Mouse (Mus musculus) stomach, embryonic 14.5 days (tissue): ENCODE data around the gene Txnrd2. TPM values are rescaled to one million over a fixed set of nuclear protein-coding genes. Genes with fewer than 3 reads are reported as not detected.

Experiments used
- ATAC-seq: fragments of 200-750 bp; cut with Nextera tagmentation; 2 replicates; pipeline ENCODE4 v1.8.0; 2017; ENCODE audit warnings: low read depth, moderate TSS enrichment; ENCODE audit not compliant: insufficient number of reproducible peaks, insufficient read depth, low FRiP score
- H3K27ac ChIP-seq: fragments of 300-500 bp; sonication (generic); 2 replicates; pipeline ENCODE4 v1.5.1; 2014; ENCODE audit warnings: mild to moderate bottlenecking, low read length, moderate library complexity, mixed read lengths
- H3K27me3 ChIP-seq: fragments of 300-500 bp; sonication (generic); 2 replicates; pipeline ENCODE4 v1.6.1; 2014; ENCODE audit warnings: low read length, control low read depth, mixed read lengths; ENCODE audit not compliant: control insufficient read depth, insufficient read depth
- H3K36me3 ChIP-seq: fragments of 300-500 bp; sonication (generic); 2 replicates; pipeline ENCODE4 v1.6.1; 2014; ENCODE audit warnings: mild to moderate bottlenecking, control low read depth, low read length, moderate library complexity, mixed read lengths; ENCODE audit not compliant: control insufficient read depth, insufficient read depth
- H3K4me1 ChIP-seq: fragments of 300-500 bp; sonication (generic); 2 replicates; pipeline ENCODE4 v1.6.1; 2014; ENCODE audit warnings: low read length, control low read depth, mixed read lengths; ENCODE audit not compliant: control insufficient read depth, insufficient read depth
- H3K4me2 ChIP-seq: fragments of 300-500 bp; sonication (generic); replicated peaks from 2 replicates; pipeline ENCODE4 v1.6.1; 2014; ENCODE audit warnings: low read depth, low read length, control low read depth
- H3K4me3 ChIP-seq: fragments of 300-500 bp; sonication (generic); 2 replicates; pipeline ENCODE4 v1.5.1; 2014; ENCODE audit warnings: low read depth, low read length, control low read depth
- H3K9ac ChIP-seq: fragments of 300-500 bp; sonication (generic); replicated peaks from 2 replicates; pipeline ENCODE4 v1.6.1; 2014; ENCODE audit warnings: low read depth, mild to moderate bottlenecking, control low read depth, low read length, moderate library complexity, mixed read lengths
- H3K9me3 ChIP-seq: fragments of 300-500 bp; sonication (generic); 2 replicates; pipeline ENCODE4 v1.6.1; 2016; ENCODE audit warnings: low read depth, low read length, control low read depth; ENCODE audit not compliant: control insufficient read depth
- WGBS: fragments of 180-500 bp; shearing (Covaris S2); extraction: QIAGEN DNeasy Blood & Tissue Kit; methylation state at CpG from one replicate; pipeline ENCODE4 v1.1.7; 2014; 5-methylcytosine and 5-hydroxymethylcytosine counted together
- polyA plus RNA-seq: library from polyadenylated mRNA; unstranded; fragments of >200 nt; fragmentation: Nextera tagmentation; extraction: Ambion mirVana; gene quantifications from 2 replicates; pipeline ENCODE4 v1.2.1, GENCODE M21; 2014

Gene Txnrd2
- polyA plus RNA-seq, 1 experiment from 2014 or later: 18.8 TPM

- H3K36me3 ChIP-seq: peaks cover 4% of the 10 kb centered on the region; the same call in 1 of the 2 replicates
- H3K4me3 ChIP-seq: no peak overlapping the region
- no peak overlapping the region for H3K4me2 ChIP-seq
- no peak overlapping the region for H3K9ac ChIP-seq
- ATAC-seq: no peak
- no peaks in the 10 kb centered on the region for H3K9me3 ChIP-seq
- H3K27me3 ChIP-seq: no peaks in the 10 kb centered on the region
- whole genome bisulfite sequencing: 82% methylated on average over 6 of the region's 6 CpGs
- no peak overlapping the region for H3K27ac ChIP-seq
- H3K4me1 ChIP-seq: no peaks in the 10 kb centered on the region
Measured at GRCm38 (mm10) chr16:18471976-18472375, 45.8 kb downstream of the Txnrd2 start.

DNA sequence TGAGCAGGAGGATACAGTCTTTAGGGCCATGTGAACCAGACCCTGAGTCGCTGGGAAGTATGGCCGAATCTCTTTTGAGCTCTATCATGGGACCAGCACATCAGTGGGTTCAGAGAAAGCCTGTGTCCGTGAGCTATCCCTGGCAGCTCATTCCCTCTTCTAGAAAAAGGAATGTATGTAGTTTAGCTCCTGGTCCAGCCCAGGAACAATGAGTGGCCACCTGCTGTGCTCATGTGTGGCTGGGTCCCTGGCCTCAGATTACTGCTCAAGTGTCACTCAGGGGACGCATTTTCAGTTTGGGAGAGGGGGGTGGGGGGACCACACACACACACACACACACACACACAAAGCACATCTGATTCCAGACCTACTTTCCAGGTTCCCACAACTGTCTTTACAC lies 46.2 kb downstream of the Txnrd2 start:
- no peak for ATAC-seq
- Histone ChIP-seq H3K27me3 (no peaks in the 10 kb centered on the region), H3K9ac (no peak overlapping the region), H3K4me1 (no peaks in the 10 kb centered on the region), H3K36me3 (peaks cover 4% of the 10 kb centered on the region; the same call in 1 of the 2 replicates), H3K27ac (no peak overlapping the region), H3K4me2 (no peak overlapping the region), H3K9me3 (no peaks in the 10 kb centered on the region), H3K4me3 (no peak overlapping the region)
- 81% methylated on average over 4 of the region's 4 CpGs for WGBS

DNA sequence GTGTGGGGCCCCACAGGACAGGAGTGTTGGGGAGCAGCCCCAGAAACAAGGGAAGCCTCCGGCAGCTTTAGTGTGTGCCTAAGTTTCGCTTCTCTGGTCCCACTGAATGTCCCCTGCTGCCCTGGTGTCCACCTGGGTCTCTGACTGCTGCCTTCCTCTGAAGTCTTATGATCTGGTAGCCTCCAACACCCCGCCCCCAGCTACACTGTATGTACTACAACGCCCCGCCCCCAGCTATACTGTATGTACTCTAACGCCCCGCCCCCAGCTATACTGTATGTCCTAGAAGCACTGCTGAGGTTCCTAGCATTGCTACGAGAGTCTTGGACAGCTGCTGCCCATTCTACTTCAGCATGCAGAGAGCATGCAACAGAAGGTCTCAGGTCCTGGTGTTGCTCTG lies 46.8 kb downstream of the Txnrd2 start:
- no peak for ATAC-seq
- 85% methylated on average over 8 of the region's 8 CpGs for WGBS
- H3K36me3 ChIP-seq: peaks cover 4% of the 10 kb centered on the region; the same call in 1 of the 2 replicates

DNA sequence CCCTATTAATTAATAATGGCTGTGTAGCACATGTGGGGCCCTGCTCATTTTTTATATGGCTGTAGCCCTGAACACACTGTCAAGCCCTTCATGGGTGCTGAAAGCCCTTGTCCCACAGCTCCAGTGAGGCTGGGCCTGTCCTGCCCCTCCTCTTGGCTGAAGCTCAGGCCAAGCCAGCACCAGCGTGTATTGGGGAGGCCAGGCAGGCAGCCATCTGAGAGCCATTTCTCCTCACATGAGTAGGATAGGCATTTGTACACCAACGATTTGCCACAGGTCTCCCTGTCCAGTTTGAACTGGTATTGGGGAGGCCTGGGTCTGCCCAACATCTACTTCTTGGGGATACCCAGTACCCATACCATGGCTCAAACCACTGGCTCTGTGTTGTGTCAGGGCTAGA lies 47.8 kb downstream of the Txnrd2 start:
- Histone ChIP-seq H3K9ac (no peak overlapping the region), H3K27ac (no peak overlapping the region), H3K36me3 (peaks cover 4% of the 10 kb centered on the region; the same call in 1 of the 2 replicates), H3K4me1 (no peaks in the 10 kb centered on the region), H3K4me2 (no peak overlapping the region), H3K27me3 (no peaks in the 10 kb centered on the region), H3K4me3 (no peak overlapping the region), H3K9me3 (no peaks in the 10 kb centered on the region)
- WGBS: 92% methylated on average over 2 of the region's 2 CpGs
- no peak for ATAC-seq

More for the DNA sequence above, 46.8 kb downstream of the Txnrd2 start:
- Histone ChIP-seq H3K27me3 (no peaks in the 10 kb centered on the region), H3K4me1 (no peaks in the 10 kb centered on the region), H3K4me3 (no peak overlapping the region), H3K9ac (no peak overlapping the region), H3K27ac (no peak overlapping the region), H3K9me3 (no peaks in the 10 kb centered on the region), H3K4me2 (no peak overlapping the region)

- no peaks in the 10 kb centered on the region for H3K9me3 ChIP-seq
- 66% methylated on average over 6 of the region's 6 CpGs for WGBS
- no peak for ATAC-seq
- no peak overlapping the region for H3K4me3 ChIP-seq
- H3K4me1 ChIP-seq: no peaks in the 10 kb centered on the region
- no peaks in the 10 kb centered on the region; the same call in 1 of the 2 replicates for H3K36me3 ChIP-seq
- H3K4me2 ChIP-seq: no peak overlapping the region
- H3K9ac ChIP-seq: no peak overlapping the region
- H3K27me3 ChIP-seq: no peaks in the 10 kb centered on the region
- H3K27ac ChIP-seq: no peak overlapping the region
Measured at GRCm38 (mm10) chr16:18477996-18478395, 51.8 kb downstream of the Txnrd2 start.

DNA sequence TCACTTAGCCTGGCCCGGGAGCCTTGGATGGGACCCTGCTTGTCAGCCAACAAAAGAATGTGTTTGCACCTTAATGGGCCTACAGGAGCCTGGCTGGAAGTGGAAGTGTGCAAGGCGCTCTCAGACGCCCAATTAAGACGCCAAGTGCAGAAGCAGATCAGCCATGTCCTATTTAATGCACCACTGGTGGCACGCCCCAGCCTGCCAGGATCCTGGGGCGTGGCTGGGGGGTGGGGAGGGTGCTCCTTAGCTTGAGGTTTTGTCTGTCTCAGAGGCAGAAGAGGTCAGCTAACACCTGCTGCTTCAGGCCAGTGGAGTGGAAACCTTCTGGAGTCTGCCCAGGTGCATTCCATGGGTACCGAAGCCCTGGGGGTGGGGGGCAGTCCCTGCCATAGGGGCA lies 53.5 kb downstream of the Txnrd2 start:
- H3K27me3 ChIP-seq: no peaks in the 10 kb centered on the region
- 40% methylated on average over 7 of the region's 7 CpGs for WGBS
- no peak overlapping the region for H3K4me2 ChIP-seq
- no peaks in the 10 kb centered on the region for H3K9me3 ChIP-seq
- H3K9ac ChIP-seq: no peak overlapping the region
- ATAC-seq: no peak
- no peaks in the 10 kb centered on the region; the same call in 1 of the 2 replicates for H3K36me3 ChIP-seq
- H3K4me3 ChIP-seq: no peak overlapping the region
- H3K4me1 ChIP-seq: no peaks in the 10 kb centered on the region
- H3K27ac ChIP-seq: no peak overlapping the region

DNA sequence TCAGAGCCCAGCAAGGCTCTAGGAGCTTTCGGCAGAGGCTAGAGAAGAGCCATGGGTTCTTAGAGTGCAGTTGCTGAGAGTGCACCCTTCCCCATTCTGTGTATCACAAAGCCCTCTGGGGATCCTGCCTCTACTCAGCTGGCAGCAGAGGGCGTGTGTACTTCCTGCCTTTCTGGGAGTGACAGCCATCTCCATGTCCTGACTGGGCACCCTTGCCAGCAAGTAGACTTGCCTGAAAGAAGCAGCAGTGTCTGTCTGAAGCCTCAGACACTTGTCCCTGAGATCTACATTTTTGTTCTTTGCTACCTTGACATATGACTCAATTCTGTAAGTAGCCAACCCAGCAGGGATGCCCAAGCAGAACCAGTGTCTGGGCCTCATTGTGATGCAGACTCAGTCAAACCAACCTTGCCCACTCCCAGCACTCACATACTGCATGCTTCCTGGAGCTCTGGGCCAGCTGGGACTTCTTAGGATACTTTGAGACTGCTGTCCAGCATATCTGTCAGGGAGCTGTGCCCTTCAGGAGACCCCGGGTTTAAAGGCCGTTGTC lies 54.8 kb downstream of the Txnrd2 start:
- Histone ChIP-seq H3K4me1 (no peaks in the 10 kb centered on the region), H3K27ac (no peak overlapping the region), H3K4me3 (no peak overlapping the region), H3K27me3 (no peaks in the 10 kb centered on the region), H3K9ac (no peak overlapping the region), H3K36me3 (no peaks in the 10 kb centered on the region; the same call in 1 of the 2 replicates), H3K4me2 (no peak overlapping the region), H3K9me3 (no peaks in the 10 kb centered on the region)
- no peak for ATAC-seq
- WGBS: 73% methylated on average over 4 of the region's 4 CpGs

DNA sequence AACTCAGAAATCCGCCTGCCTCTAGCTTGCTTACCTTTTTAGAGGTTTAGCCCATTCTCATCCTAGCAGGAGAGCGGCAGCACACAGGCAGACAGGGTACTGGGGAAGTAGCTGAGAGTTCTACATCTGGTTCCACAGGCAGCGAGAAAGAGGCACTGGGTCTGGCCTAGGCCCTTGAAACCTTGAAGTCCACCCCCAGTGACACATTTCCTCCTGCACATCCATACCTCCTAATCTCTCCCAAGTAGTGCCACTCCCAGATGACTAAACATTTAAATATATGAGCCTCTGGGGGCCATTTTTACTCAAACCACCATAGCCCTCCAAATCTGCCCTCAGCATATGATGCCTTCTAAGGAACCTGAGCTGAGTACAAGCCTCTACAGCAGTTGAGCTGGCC lies 56.2 kb downstream of the Txnrd2 start:
- Histone ChIP-seq H3K4me2 (no peak overlapping the region), H3K27me3 (no peaks in the 10 kb centered on the region), H3K9ac (no peak overlapping the region), H3K27ac (no peak overlapping the region), H3K4me3 (no peak overlapping the region), H3K4me1 (no peaks in the 10 kb centered on the region), H3K36me3 (no peaks in the 10 kb centered on the region; the same call in 1 of the 2 replicates), H3K9me3 (no peaks in the 10 kb centered on the region)
- WGBS: 85% methylated on average over 3 of the region's 3 CpGs
- ATAC-seq: no peak

- Histone ChIP-seq H3K27me3 (no peaks in the 10 kb centered on the region), H3K4me1 (no peaks in the 10 kb centered on the region), H3K4me2 (no peak overlapping the region), H3K9ac (no peak overlapping the region), H3K4me3 (no peak overlapping the region), H3K36me3 (no peaks in the 10 kb centered on the region), H3K27ac (no peak overlapping the region), H3K9me3 (no peaks in the 10 kb centered on the region)
- WGBS: 76% methylated on average over 5 of the region's 5 CpGs
- no peak for ATAC-seq
Measured at GRCm38 (mm10) chr16:18483839-18484238, 57.7 kb downstream of the Txnrd2 start.
